Mouse (Mus musculus) intestine, embryonic 14.5 days (tissue): ENCODE measurements around the gene Ngp. TPM values are rescaled to one million over a fixed set of nuclear protein-coding genes. Genes with fewer than 3 reads are reported as not detected.
A peak's percentile ranks its signal among the peaks of the same experiment; 100 is the strongest.
"Not testable (repeated sequence)": the region's sequence is repeated elsewhere in the genome, so short reads cannot be mapped to it uniquely, and the experiment has no call there.

Source experiments
- ATAC-seq: fragments of 200-750 bp; cut with Nextera tagmentation; replicated peaks from 2 replicates; pipeline ENCODE4 v1.8.0; 2017; ENCODE audit warnings: low read depth, moderate number of reproducible peaks, moderate TSS enrichment, moderate library complexity; ENCODE audit not compliant: low FRiP score, low TSS enrichment
- DNase-seq: peaks from one replicate; pipeline ENCODE4 v3.0.0-alpha.2; 2018; ENCODE audit warnings: low spot score
- H3K27ac ChIP-seq: fragments of 300-500 bp; sonication (generic); 2 replicates; pipeline ENCODE4 v1.5.1; 2014; ENCODE audit warnings: low read depth, mild to moderate bottlenecking, control low read depth
- H3K27me3 ChIP-seq: fragments of 300-500 bp; sonication (generic); replicated peaks from 2 replicates; pipeline ENCODE4 v1.6.1; 2014; ENCODE audit warnings: low read length, control low read depth; ENCODE audit not compliant: control insufficient read depth, insufficient read depth
- H3K36me3 ChIP-seq: fragments of 300-500 bp; sonication (generic); 2 replicates; pipeline ENCODE4 v1.6.1; 2014; ENCODE audit warnings: low read length, control low read depth; ENCODE audit not compliant: control insufficient read depth, insufficient read depth
- H3K4me1 ChIP-seq: fragments of 300-500 bp; sonication (generic); replicated peaks from 2 replicates; pipeline ENCODE4 v1.6.1; 2014; ENCODE audit warnings: low read length, control low read depth, mixed read lengths; ENCODE audit not compliant: control insufficient read depth, insufficient read depth
- H3K4me2 ChIP-seq: fragments of 300-500 bp; sonication (generic); 2 replicates; pipeline ENCODE4 v1.6.1; 2014; ENCODE audit warnings: low read length
- H3K4me3 ChIP-seq: fragments of 300-500 bp; sonication (generic); 2 replicates; pipeline ENCODE4 v1.5.1; 2014; ENCODE audit warnings: low read depth, low read length, control low read depth, mixed read lengths
- H3K9ac ChIP-seq: fragments of 300-500 bp; sonication (generic); 2 replicates; pipeline ENCODE4 v1.6.1; 2014; ENCODE audit warnings: mild to moderate bottlenecking, low read length
- H3K9me3 ChIP-seq: fragments of 300-500 bp; sonication (generic); 2 replicates; pipeline ENCODE4 v1.6.1; 2016; ENCODE audit warnings: low read length, control low read depth; ENCODE audit not compliant: control insufficient read depth
- WGBS: fragments of 180-500 bp; shearing (Covaris S2); extraction: QIAGEN DNeasy Blood & Tissue Kit; methylation state at CpG from one replicate; pipeline ENCODE4 v1.1.7; 2014; 5-methylcytosine and 5-hydroxymethylcytosine counted together
- polyA plus RNA-seq: library from polyadenylated mRNA; unstranded; fragments of >200 nt; fragmentation: Nextera tagmentation; extraction: Ambion mirVana; gene quantifications from 2 replicates; pipeline ENCODE4 v1.2.1, GENCODE M21; 2014

Ngp gene
- polyA plus RNA-seq, 1 experiment from 2014 or later: 1.4 TPM

- H3K36me3 ChIP-seq: peaks cover 97% of the 10 kb centered on the region
- WGBS: 93% methylated on average over 7 of the region's 7 CpGs
Observed at GRCm38 (mm10) chr9:110388011-110388410, 31.5 kb upstream of the Ngp start.

GRCm38 (mm10) chr9:110390843-110391242 lies 28.7 kb upstream of the Ngp start:
- Histone ChIP-seq H3K4me2 (no peak overlapping the region), H3K27me3 (no peaks in the 10 kb centered on the region), H3K27ac (no peak overlapping the region), H3K36me3 (peaks cover 92% of the 10 kb centered on the region), H3K9me3 (no peaks in the 10 kb centered on the region), H3K4me1 (no peaks in the 10 kb centered on the region), H3K9ac (no peak overlapping the region), H3K4me3 (no peak overlapping the region)
- DNase-seq: no peak
- no peak for ATAC-seq
- 95% methylated on average over 3 of the region's 3 CpGs for WGBS

More at GRCm38 (mm10) chr9:110388011-110388410, 31.5 kb upstream of the Ngp start:
- Histone ChIP-seq H3K4me2 (no peak overlapping the region), H3K4me3 (no peak overlapping the region), H3K9me3 (no peaks in the 10 kb centered on the region), H3K27ac (no peak overlapping the region), H3K4me1 (no peaks in the 10 kb centered on the region), H3K27me3 (no peaks in the 10 kb centered on the region), H3K9ac (no peak overlapping the region)
- ATAC-seq: no peak
- DNase-seq: no peak

- Histone ChIP-seq H3K4me1 (no peaks in the 10 kb centered on the region), H3K9me3 (no peaks in the 10 kb centered on the region)
- ATAC-seq: no peak
Observed at GRCm38 (mm10) chr9:110393295-110393694, 26.3 kb upstream of the Ngp start.

GRCm38 (mm10) chr9:110400650-110401049 lies 18.9 kb upstream of the Ngp start:
- ATAC-seq: no peak; the same call in 1 of the 2 replicates
- Histone ChIP-seq H3K4me3 (no peak overlapping the region), H3K4me1 (no peaks in the 10 kb centered on the region), H3K4me2 (no peak overlapping the region), H3K36me3 (peaks cover 32% of the 10 kb centered on the region), H3K9ac (no peak overlapping the region), H3K27me3 (no peaks in the 10 kb centered on the region), H3K9me3 (no peaks in the 10 kb centered on the region), H3K27ac (no peak overlapping the region)
- no peak for DNase-seq
- 64% methylated on average over 5 of the region's 5 CpGs for WGBS

More at GRCm38 (mm10) chr9:110393295-110393694, 26.3 kb upstream of the Ngp start:
- no peak overlapping the region for H3K27ac ChIP-seq
- no peaks in the 10 kb centered on the region for H3K27me3 ChIP-seq
- no peak overlapping the region for H3K4me2 ChIP-seq
- no peak for DNase-seq
- 85% methylated on average over 4 of the region's 4 CpGs for WGBS
- H3K4me3 ChIP-seq: no peak overlapping the region
- H3K9ac ChIP-seq: no peak overlapping the region
- peaks cover 90% of the 10 kb centered on the region for H3K36me3 ChIP-seq

GRCm38 (mm10) chr9:110402731-110403130 lies 16.8 kb upstream of the Ngp start:
- Histone ChIP-seq H3K4me3 (no peak overlapping the region), H3K4me2 (no peak overlapping the region)

GRCm38 (mm10) chr9:110403240-110403639 lies 16.3 kb upstream of the Ngp start:
- not testable (repeated sequence) for DNase-seq, H3K4me1 ChIP-seq, ATAC-seq, H3K27me3 ChIP-seq, H3K4me3 ChIP-seq, H3K27ac ChIP-seq, H3K9me3 ChIP-seq, H3K9ac ChIP-seq, H3K4me2 ChIP-seq
- 82% methylated on average over 4 of the region's 4 CpGs for WGBS
- H3K36me3 ChIP-seq: peaks cover 13% of the 10 kb centered on the region

More at GRCm38 (mm10) chr9:110402731-110403130, 16.8 kb upstream of the Ngp start:
- peaks cover 16% of the 10 kb centered on the region for H3K36me3 ChIP-seq
- DNase-seq (no peak), ATAC-seq (no peak)
- 100% methylated on average over 2 of the region's 2 CpGs for WGBS
- H3K9me3 ChIP-seq: no peaks in the 10 kb centered on the region
- no peak overlapping the region for H3K27ac ChIP-seq
- H3K27me3 ChIP-seq: no peaks in the 10 kb centered on the region
- peaks cover 7% of the 10 kb centered on the region for H3K4me1 ChIP-seq
- no peak overlapping the region for H3K9ac ChIP-seq

- DNase-seq (peak; percentile 57), ATAC-seq (peak; percentile 56)
- Histone ChIP-seq H3K27me3 (no peaks in the 10 kb centered on the region), H3K4me3 (peak overlapping the region; percentile 91), H3K9ac (peak overlapping the region; percentile 78), H3K27ac (peak overlapping the region; percentile 86), H3K36me3 (peaks cover 11% of the 10 kb centered on the region; the same call in 1 of the 2 replicates), H3K9me3 (no peaks in the 10 kb centered on the region), H3K4me2 (peak overlapping the region; percentile 75), H3K4me1 (peaks cover 12% of the 10 kb centered on the region)
- 2% methylated on average over 41 of the region's 41 CpGs for WGBS
Observed at GRCm38 (mm10) chr9:110407311-110408098, 12.0 kb upstream of the Ngp start.

GRCm38 (mm10) chr9:110408099-110408773 lies 11.3 kb upstream of the Ngp start, which contains the start of gene Ptpn23:
TSS of gene Ptpn23 (minus strand) at chr9:110408213.
- no peaks in the 10 kb centered on the region for H3K9me3 ChIP-seq
- peaks cover 16% of the 10 kb centered on the region for H3K4me1 ChIP-seq
- H3K9ac ChIP-seq: peak within 1 kb of the TSS; percentile 78
- peaks cover 9% of the 10 kb centered on the region; the same call in 1 of the 2 replicates for H3K36me3 ChIP-seq
- WGBS: under 1% methylated on average over 38 of the region's 39 CpGs
- peak within 1 kb of the TSS; percentile 91 for H3K4me3 ChIP-seq
- peak within 1 kb of the TSS; percentile 75 for H3K4me2 ChIP-seq
- DNase-seq (peak; percentile 95), ATAC-seq (peak; percentile 92)
- H3K27ac ChIP-seq: peak within 1 kb of the TSS; percentile 86
- no peaks in the 10 kb centered on the region for H3K27me3 ChIP-seq
